Comparison of ENCODE assay signal across 24 mouse cellular contexts in the genomic region with DNA sequence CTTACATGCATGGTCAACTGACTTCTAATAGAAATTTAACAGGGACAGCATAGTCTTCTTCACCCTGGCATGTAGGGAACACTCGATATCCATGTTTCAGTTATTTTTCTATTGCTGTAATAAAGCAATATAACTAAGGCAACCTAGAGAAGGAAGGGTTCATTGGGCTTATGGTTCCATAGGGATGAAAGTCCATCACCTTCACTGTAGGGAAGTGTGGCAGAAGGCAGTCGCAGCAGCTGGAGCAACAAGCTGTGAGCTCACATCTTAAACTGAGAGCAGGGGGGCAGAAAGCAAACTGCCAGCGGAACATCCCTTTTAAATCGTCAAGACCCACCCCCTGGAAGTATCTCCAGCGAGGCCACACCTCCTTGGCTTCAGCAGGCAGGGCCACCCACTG.
"Had no signal": no experiment of that assay in that cellular context is flagged by ENCODE, and none has a peak within 500 bp of the region (broad histone marks: within the 10 kb centered on the region; RNA-seq: fewer than 3 reads in every experiment).

No protein-coding gene starts in this region.

- H3K9ac ChIP-seq: heart, embryonic 13.5 days; heart, embryonic 15.5 days; hindbrain, embryonic 13.5 days; hindbrain, embryonic 15.5 days; limb, embryonic 13.5 days; limb, embryonic 15.5 days; liver, embryonic 12.5 days; liver, embryonic 14.5 days had no signal

- ATAC-seq: hindbrain, postnatal 0 days; liver, embryonic 12.5 days had no signal

- H3K27ac ChIP-seq: gastrocnemius, adult 2 months; heart, adult 2 months; heart, embryonic 13.5 days; heart, embryonic 15.5 days; hindbrain, embryonic 13.5 days; hindbrain, embryonic 15.5 days; hindbrain, postnatal 0 days; limb, embryonic 13.5 days; limb, embryonic 15.5 days; liver, embryonic 12.5 days; liver, embryonic 14.5 days had no signal

- H3K27me3 ChIP-seq: heart, embryonic 13.5 days; heart, embryonic 15.5 days; hindbrain, embryonic 13.5 days; hindbrain, embryonic 15.5 days; limb, embryonic 13.5 days; limb, embryonic 15.5 days; liver, embryonic 12.5 days had no signal

- H3K4me3 ChIP-seq: gastrocnemius, adult 2 months; heart, adult 2 months; heart, embryonic 13.5 days; heart, embryonic 15.5 days; hindbrain, embryonic 13.5 days; hindbrain, embryonic 15.5 days; limb, embryonic 13.5 days; limb, embryonic 15.5 days; liver, embryonic 12.5 days had no signal

- DNase-seq: gastrocnemius, adult 2 months; gastrocnemius, postnatal 10 days; gastrocnemius, postnatal 25 days; heart, adult 2 months; heart, postnatal 14 days; heart, postnatal 36 days; kidney, adult 18-20 months; kidney, adult 8-10 months; kidney, postnatal 10 days; kidney, postnatal 25 days; kidney, postnatal 4 days; layer of hippocampus, adult 9-11 months; layer of hippocampus, postnatal 36 days; left cerebral cortex, postnatal 4 days had no signal

- H3K4me2 ChIP-seq: heart, embryonic 11.5 days; heart, embryonic 13.5 days; heart, embryonic 15.5 days; hindbrain, embryonic 13.5 days; hindbrain, embryonic 15.5 days; limb, embryonic 13.5 days; limb, embryonic 15.5 days; liver, embryonic 12.5 days had no signal

- H3K9me3 ChIP-seq: heart, embryonic 13.5 days; heart, embryonic 15.5 days; hindbrain, embryonic 13.5 days; hindbrain, embryonic 15.5 days; limb, embryonic 15.5 days; liver, embryonic 12.5 days had no signal

- H3K4me1 ChIP-seq: hindbrain, embryonic 13.5 days; hindbrain, embryonic 15.5 days; liver, embryonic 12.5 days had no signal

- H3K36me3 ChIP-seq: heart, embryonic 13.5 days; heart, embryonic 15.5 days; hindbrain, embryonic 13.5 days; hindbrain, embryonic 15.5 days; limb, embryonic 13.5 days; limb, embryonic 15.5 days; liver, embryonic 12.5 days had no signal
